Mouse (Mus musculus) olfactory bulb, adult 2 months (tissue): Measurements from ENCODE around the gene Schip1.

Source experiments
- CTCF ChIP-seq: fragments of 200-500 bp; IDR thresholded peaks from 2 replicates; pipeline ENCODE4 v1.5.1; 2012; ENCODE audit warnings: low read depth, mild to moderate bottlenecking, low read length, moderate library complexity; ENCODE audit not compliant: insufficient read depth
- POLR2A ChIP-seq: fragments of 200-500 bp; IDR thresholded peaks from 2 replicates; pipeline ENCODE4 v1.6.1; 2012; ENCODE audit warnings: mild to moderate bottlenecking, low read depth, low read length, moderate library complexity; ENCODE audit not compliant: insufficient read depth

- no peak for TF ChIP-seq CTCF
- TF ChIP-seq POLR2A = no peak
Measured at GRCm38 (mm10) chr3:68642935-68643334, 578.3 kb downstream of the Schip1 start.
